Mouse (Mus musculus) erythroblast, adult 5-6 weeks (primary cell): ENCODE data around the gene Syne1. TPM values are rescaled to one million over a fixed set of nuclear protein-coding genes. Genes with fewer than 3 reads are reported as not detected.

Source experiments
- ATAC-seq: replicated peaks from 2 replicates; pipeline ENCODE4 v1.8.0; 2016; ENCODE audit warnings: moderate number of reproducible peaks, mild to moderate bottlenecking, moderate TSS enrichment, inconsistent platforms; ENCODE audit not compliant: poor library complexity, low FRiP score, severe bottlenecking
- total RNA-seq, 2 experiments: library from RNA; stranded (forward) in 1 of 2; stranded (reverse) in 1 of 2; fragments of 150-400 nt in 1 of 2; fragments of 200-764, 138-1000 nt in 1 of 2; gene quantifications; 2 replicates each; pipeline versions ENCODE4 v1.2.3 to v1.2.4; 2015 to 2017; ENCODE audit warnings: low replicate concordance in 2 of 2

Syne1 gene
- total RNA-seq, 2 experiments from 2014 or later = 49.9 to 50.5 TPM

DNA sequence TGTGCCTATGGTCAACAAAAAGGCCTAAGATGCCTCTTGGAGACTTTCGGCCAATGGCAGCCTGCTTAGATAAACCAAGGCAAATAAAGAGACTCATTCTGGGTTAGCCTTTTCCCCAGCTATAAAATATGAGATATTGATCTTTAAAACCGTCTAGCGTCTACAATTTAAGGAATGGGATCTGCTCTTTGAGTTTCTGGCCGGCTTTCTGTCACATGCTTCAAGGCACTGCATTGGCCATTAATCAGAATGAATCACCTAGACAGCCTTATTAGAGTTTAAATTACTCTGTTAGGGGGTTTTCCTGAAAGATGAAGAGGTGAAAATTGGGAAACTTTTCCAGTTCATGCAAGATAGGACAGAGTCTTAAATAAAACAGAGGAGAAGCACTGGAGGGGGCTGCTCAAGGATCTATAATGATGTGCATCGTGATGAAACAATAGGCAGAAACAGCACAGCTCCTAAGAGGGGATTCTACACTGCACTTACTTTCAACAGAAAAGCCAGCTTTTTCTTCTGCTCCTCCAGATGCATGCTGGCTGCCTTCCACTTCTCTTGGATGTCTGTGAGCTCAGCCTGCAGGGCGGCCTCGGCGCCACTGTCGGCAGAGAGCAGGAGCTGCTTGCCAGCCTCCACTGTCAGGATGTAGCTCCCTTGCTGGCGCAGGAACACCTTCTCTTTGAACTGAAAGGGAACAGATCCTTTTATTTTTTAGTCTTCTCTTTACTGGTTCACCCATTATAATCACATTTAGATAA is 454.1 kb downstream of the Syne1 start:
- no peak for ATAC-seq

- no peak for ATAC-seq
These were observed 462.1 kb downstream of the Syne1 start for GRCm38 (mm10) chr10:5089133-5089532.

DNA sequence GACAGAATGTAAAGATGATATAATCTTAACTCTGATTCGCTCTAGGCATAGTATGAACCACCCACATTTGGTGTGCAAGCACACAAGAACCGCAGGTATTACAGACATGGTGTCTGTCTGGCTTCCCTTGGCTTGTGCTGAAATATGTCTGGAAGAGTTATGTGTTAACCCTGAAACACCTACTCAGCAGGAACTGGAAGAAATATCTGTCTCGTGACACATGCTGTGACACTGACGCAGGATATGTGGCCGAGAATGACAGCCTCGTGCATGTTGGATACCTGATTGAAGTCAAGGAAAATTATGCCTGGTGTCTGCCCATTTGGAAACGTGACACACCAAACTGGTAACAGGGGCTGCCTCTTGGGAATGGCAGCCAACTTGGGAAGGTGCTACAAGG is 463.9 kb downstream of the Syne1 start:
- ATAC-seq = no peak

- no peak for ATAC-seq
These were observed 465.0 kb downstream of the Syne1 start for GRCm38 (mm10) chr10:5086329-5086728.

GRCm38 (mm10) chr10:5085792-5086191 is 465.5 kb downstream of the Syne1 start:
- no peak for ATAC-seq

DNA sequence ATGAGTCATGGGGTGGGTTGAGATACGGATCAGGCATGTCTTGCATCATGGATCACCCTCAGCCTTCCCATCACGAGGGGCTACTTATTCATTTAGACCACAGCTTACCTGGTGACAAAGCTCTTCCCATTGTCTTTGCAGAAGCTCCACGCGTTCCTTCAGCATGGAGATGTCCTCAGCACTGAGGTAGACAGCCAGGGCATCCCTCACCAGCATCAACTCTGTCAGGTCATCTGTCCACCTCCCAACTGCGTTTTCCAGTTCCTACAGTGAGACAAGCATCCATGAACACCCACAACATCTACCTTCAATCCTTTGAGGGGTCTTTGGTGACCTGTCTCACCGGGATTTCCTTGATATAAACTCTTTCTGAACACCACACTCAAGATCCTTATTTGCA is 467.6 kb downstream of the Syne1 start:
- ATAC-seq = no peak

GRCm38 (mm10) chr10:5079945-5080468 is 471.3 kb downstream of the Syne1 start:
- no peak for ATAC-seq

- no peak for ATAC-seq
These were observed 475.6 kb downstream of the Syne1 start for GRCm38 (mm10) chr10:5075724-5076123.

- ATAC-seq = no peak
These were observed 479.2 kb downstream of the Syne1 start for GRCm38 (mm10) chr10:5072054-5072453.

DNA sequence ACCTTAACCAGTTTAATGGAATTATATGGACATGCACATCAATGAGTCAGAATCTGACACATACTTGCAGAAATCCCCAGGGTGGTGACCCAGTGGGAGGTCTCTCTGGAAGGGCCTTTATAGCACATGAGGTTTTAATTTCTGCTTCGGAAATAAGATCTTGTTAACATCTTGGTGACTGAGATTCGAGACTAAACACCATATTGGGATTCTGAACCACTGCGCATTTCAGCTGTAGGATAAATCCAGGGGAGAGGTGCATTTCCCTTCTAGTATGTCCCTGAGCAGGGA is 480.4 kb downstream of the Syne1 start:
- ATAC-seq = no peak

- no peak for ATAC-seq
These were observed 480.9 kb downstream of the Syne1 start for GRCm38 (mm10) chr10:5070168-5070940.

- no peak for ATAC-seq
These were observed 482.5 kb downstream of the Syne1 start, which contains the start of gene Gm10097 for GRCm38 (mm10) chr10:5068676-5069265. Gm10097 (plus strand) TSS chr10:5069192.

- no peak for ATAC-seq
These were observed 484.2 kb downstream of the Syne1 start for GRCm38 (mm10) chr10:5067113-5067512.

GRCm38 (mm10) chr10:5059983-5060382 is 491.3 kb downstream of the Syne1 start:
- no peak for ATAC-seq

DNA sequence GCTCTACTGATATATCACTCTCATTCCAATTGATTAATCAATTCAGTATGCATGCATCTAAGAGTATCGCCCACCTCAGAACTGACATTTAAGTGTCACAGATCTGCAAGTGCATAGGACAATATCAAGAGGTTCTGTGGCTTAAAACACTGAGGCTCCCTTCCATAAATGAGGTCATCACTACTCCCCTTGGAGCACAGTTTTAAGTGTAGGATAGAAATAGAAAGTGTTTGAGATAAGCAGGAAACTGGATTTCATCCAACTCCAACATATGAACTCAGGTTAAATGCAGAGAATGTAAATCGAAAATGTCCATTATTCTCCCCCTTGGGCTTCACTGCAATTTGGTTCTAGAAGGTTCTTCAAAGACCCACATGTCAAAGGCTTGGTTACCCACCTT is 492.4 kb downstream of the Syne1 start:
- no peak for ATAC-seq

DNA sequence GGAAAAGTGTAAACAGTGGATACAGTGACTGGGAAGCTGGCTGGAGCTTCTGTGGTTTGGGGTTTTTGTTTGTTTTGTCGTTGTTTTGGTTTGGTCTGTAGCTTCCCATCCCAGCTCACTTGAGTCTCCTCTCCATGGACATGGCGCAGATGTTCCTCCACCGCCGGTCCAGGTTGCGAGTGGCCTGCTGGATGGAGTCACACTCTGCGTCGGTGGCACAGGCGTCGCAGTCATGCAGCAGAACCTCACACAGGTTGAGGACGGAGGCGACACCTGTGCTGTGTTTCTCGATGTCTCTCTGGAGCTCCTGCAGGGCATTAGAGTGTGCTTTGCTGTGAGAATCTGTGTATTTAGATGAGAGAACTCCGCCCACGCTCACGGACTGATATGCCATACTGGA is 493.6 kb downstream of the Syne1 start:
- no peak for ATAC-seq

GRCm38 (mm10) chr10:5056940-5057339 is 494.3 kb downstream of the Syne1 start:
- no peak for ATAC-seq

- no peak for ATAC-seq
These were observed 495.0 kb downstream of the Syne1 start for GRCm38 (mm10) chr10:5056243-5056735.

DNA sequence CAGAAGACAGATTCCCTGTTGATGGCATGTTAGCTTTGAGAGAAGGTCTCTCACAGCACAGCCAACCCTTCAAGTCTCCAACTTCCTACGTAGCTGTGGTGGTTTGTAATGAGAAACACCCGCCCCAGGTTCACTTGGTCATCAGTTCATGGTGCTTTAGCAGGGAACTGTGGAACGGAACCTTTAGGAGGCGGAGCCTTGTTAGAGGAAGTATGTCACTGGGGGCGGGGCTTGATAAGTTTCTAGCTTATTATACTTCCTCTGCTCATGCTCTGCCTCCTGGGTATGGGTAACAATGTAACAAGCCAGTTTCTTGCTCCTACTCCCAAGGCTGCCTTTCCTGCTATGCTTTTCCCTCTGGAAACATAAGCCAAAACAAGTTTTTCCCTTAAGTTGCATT is 505.6 kb downstream of the Syne1 start:
- no peak for ATAC-seq

- ATAC-seq = no peak
These were observed 506.1 kb downstream of the Syne1 start for GRCm38 (mm10) chr10:5045213-5045612.

- no peak for ATAC-seq
These were observed 506.8 kb downstream of the Syne1 start for GRCm38 (mm10) chr10:5044481-5044880.
